Mouse (Mus musculus): ENCODE measurements at regions not wholly inside any gene's neighbourhood (a gene's known extent, or its start where the extent isn't known, plus 50 kb on each side); places are given as distances from the start of the nearest gene placed in this dataset.

DNA sequence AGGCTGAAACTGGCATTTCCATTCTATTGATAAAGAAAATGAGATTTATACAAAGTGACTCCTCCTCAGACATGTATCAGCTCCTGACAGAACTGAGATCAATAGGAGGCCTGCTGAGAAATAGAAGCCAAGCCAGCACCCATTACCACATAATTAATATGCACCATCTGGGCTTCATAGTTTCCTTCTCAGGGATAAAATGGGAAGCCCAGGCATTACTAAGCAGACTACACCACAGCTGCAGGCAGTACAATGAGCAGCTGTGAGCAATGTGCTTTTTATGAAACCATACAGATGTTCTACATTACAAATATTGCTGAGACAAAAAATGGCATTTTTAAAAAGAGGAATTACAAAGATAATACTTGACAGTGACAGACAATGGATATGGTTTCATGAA, 950.1 kb downstream of the Otol1 start:
- no peak for ATAC-seq (ENCODE audit: insufficient number of reproducible peaks, low FRiP score, low TSS enrichment)

DNA sequence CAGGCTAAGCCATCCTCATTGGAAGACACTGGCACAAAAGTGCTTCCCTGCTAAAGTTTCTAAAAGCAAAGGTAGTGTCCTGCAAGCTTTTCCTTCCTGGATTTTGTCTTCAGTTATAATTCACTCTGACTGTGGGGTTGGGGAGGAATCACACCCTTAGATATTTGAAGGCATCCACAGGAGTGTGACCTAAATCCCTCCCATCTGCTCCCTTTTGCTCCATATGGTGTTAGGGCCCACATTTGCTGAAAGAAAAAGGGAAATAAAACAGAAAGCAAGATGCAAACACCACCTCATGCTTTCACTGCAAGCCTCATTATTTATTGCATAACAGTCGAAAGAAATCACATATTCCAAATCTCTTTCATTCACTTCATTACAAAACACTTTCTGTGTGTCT, 955.1 kb downstream of the Otol1 start:
- peak; percentile 95 for ATAC-seq (ENCODE audit: insufficient number of reproducible peaks, low FRiP score, low TSS enrichment)

DNA sequence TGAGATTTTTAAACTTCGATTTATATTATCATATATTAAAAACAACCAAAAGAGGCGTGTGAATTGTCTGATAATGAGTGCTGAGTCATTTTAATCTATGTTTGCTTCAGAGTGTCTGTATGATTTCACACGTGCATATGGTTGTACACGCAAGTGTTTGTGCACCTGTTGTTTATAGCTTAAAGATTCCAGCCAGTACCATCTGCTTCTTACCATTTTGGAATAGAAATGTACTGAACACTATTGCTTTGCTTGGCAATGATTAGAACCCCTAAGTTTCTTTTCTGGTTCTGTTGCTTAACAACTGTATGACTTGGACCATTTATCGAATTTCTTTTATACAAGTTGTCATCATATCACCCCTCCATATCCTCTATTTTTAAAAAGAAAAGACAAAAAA, 969.5 kb downstream of the Otol1 start:
- ATAC-seq (ENCODE audit: insufficient number of reproducible peaks, low FRiP score, low TSS enrichment): no peak

DNA sequence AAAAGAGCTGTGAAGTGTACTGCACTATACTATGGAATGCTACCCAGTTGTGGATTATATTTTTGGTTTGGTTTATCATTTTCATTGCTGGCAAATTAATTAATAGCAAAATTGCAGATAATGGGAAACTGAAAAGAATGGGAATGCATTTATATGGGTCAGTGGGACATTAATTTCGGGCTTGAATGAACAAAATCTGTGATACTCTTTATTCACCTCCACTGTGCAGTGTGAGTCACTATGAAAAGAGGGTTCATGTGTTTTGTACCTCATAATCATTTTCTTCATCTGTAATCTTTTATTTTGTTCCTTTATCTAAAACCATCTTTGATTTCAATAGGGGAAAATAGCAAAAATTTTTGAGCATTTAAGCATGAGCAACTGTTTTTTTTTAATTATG, 983.5 kb downstream of the Otol1 start:
- ATAC-seq (ENCODE audit: insufficient number of reproducible peaks, low FRiP score, low TSS enrichment): no peak

DNA sequence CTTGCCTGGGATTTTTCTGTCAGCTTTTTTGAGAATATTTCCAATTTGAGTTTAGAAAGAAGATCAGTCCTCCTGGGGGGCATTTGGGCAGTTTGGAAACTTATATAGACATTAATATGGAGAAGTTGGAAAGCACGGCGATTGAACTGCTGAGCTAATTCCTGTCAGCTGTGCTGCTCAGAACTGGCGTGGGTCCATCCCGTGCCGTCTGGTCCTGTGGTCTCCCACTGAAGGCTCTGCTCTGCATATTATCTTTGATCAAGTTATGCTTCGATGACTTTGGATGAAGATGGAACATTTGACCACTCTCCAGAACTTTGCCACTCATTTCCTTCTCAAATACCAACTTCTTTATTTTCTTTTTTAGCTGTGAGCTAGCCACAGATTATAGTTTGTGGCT, 995.6 kb downstream of the Otol1 start:
- no peak for ATAC-seq (ENCODE audit: insufficient number of reproducible peaks, low FRiP score, low TSS enrichment)

All from cerebellum, adult (tissue).